Mouse (Mus musculus) MEL (cell line): ENCODE results near the gene 4930579F01Rik. TPM values are rescaled to one million over a fixed set of nuclear protein-coding genes. Genes with fewer than 3 reads are reported as not detected.
A peak's percentile ranks its signal among the peaks of the same experiment; 100 is the strongest.

Source experiments
- DNase-seq: peaks from one replicate; pipeline ENCODE4 v3.0.0; 2011; ENCODE audit warnings: low read depth, low spot score
- H3K27ac ChIP-seq: 2 replicates; pipeline ENCODE4 v1.5.1; 2012; ENCODE audit warnings: low read depth, mild to moderate bottlenecking, control low read depth, low read length, moderate library complexity; ENCODE audit not compliant: control insufficient read depth
- H3K27me3 ChIP-seq, 2 experiments: fragments of 150-350 bp in 1 of 2; sonication (generic) in 1 of 2; 2 replicates each; pipeline ENCODE4 v1.6.1; 2012; ENCODE audit warnings: low read length in 2 of 2, mild to moderate bottlenecking in 2 of 2, improper control_type of control experiment in 1 of 2, moderate library complexity in 1 of 2; ENCODE audit not compliant: insufficient read depth in 2 of 2, control insufficient read depth in 1 of 2
- H3K36me3 ChIP-seq, 2 experiments: 2 replicates each; pipeline ENCODE4 v1.6.1; 2012 to 2014; ENCODE audit warnings: low read length in 2 of 2, improper control_type of control experiment in 1 of 2, inconsistent platforms in 1 of 2, mild to moderate bottlenecking in 1 of 2; ENCODE audit not compliant: insufficient read depth in 2 of 2, control insufficient read depth in 1 of 2
- H3K4me1 ChIP-seq, 2 experiments: fragments of 150-350 bp in 1 of 2; sonication (generic) in 1 of 2; 2 replicates each; pipeline ENCODE4 v1.6.1; 2012; ENCODE audit warnings: low read length in 2 of 2, improper control_type of control experiment in 1 of 2, mild to moderate bottlenecking in 1 of 2; ENCODE audit not compliant: insufficient read depth in 2 of 2, control insufficient read depth in 1 of 2
- H3K4me3 ChIP-seq, 2 experiments: fragments of 150-350 bp in 1 of 2; sonication (generic) in 1 of 2; 2 replicates each; pipeline ENCODE4 v1.5.1; 2012; ENCODE audit warnings: low read depth in 2 of 2, low read length in 2 of 2, mild to moderate bottlenecking in 2 of 2, moderate library complexity in 2 of 2, control low read depth in 1 of 2, improper control_type of control experiment in 1 of 2; ENCODE audit not compliant: control insufficient read depth in 1 of 2, insufficient read depth in 1 of 2
- H3K79me2 ChIP-seq: 2 replicates; pipeline ENCODE4 v1.6.1; 2012; ENCODE audit warnings: mild to moderate bottlenecking, low read length, moderate library complexity; ENCODE audit not compliant: control insufficient read depth, poor library complexity, insufficient read depth
- H3K9ac ChIP-seq: 2 replicates; pipeline ENCODE4 v1.6.1; 2012; ENCODE audit warnings: low read depth, mild to moderate bottlenecking, control low read depth, low read length, moderate library complexity; ENCODE audit not compliant: control insufficient read depth, poor library complexity, severe bottlenecking
- H3K9me3 ChIP-seq: fragments of 150-350 bp; sonication (generic); replicated peaks from 2 replicates; pipeline ENCODE4 v1.6.1; 2012; ENCODE audit warnings: mild to moderate bottlenecking, low read length, improper control_type of control experiment, moderate library complexity; ENCODE audit not compliant: insufficient read depth
- CTCF ChIP-seq, 3 experiments: IDR thresholded peaks in 2 of 3; conservative IDR thresholded peaks in 1 of 3; 2 replicates each; pipeline ENCODE4 v1.5.1; 2011 to 2012; ENCODE audit warnings: low read length in 3 of 3, low read depth in 2 of 3, mild to moderate bottlenecking in 2 of 3, improper control_type of control experiment in 1 of 3, inconsistent platforms in 1 of 3, mixed read lengths in 1 of 3, moderate library complexity in 1 of 3; ENCODE audit not compliant: control insufficient read depth in 1 of 3, insufficient read depth in 1 of 3, poor library complexity in 1 of 3, severe bottlenecking in 1 of 3
- E2F4 ChIP-seq: IDR thresholded peaks from 2 replicates; pipeline ENCODE4 v1.6.1; 2011; ENCODE audit warnings: low read depth, low read length, improper control_type of control experiment, borderline replicate concordance
- ELF1 ChIP-seq: IDR thresholded peaks from 2 replicates; pipeline ENCODE4 v1.6.1; 2014; ENCODE audit warnings: low read depth, mild to moderate bottlenecking, inconsistent platforms, low read length, improper control_type of control experiment, moderate library complexity
- ETS1 ChIP-seq: IDR thresholded peaks from 2 replicates; pipeline ENCODE4 v1.6.1; 2012; ENCODE audit warnings: low read depth, mild to moderate bottlenecking, inconsistent platforms, low read length, improper control_type of control experiment, moderate library complexity
- GABPA ChIP-seq: IDR thresholded peaks from 2 replicates; pipeline ENCODE4 v1.6.1; 2012; ENCODE audit warnings: low read depth, mild to moderate bottlenecking, inconsistent platforms, low read length, improper control_type of control experiment, moderate library complexity
- HCFC1 ChIP-seq: IDR thresholded peaks from 2 replicates; pipeline ENCODE4 v1.6.1; 2012; ENCODE audit warnings: low read depth, mild to moderate bottlenecking, inconsistent platforms, low read length, improper control_type of control experiment, moderate library complexity
- MAZ ChIP-seq: IDR thresholded peaks from 2 replicates; pipeline ENCODE4 v1.6.1; 2012; ENCODE audit warnings: low read depth, mild to moderate bottlenecking, inconsistent platforms, low read length, improper control_type of control experiment
- MEF2A ChIP-seq: IDR thresholded peaks from 2 replicates; pipeline ENCODE4 v1.6.1; 2014; ENCODE audit warnings: low read depth, mild to moderate bottlenecking, inconsistent platforms, low read length, improper control_type of control experiment; ENCODE audit not compliant: poor library complexity, insufficient replicate concordance, severe bottlenecking; ENCODE audit errors: extremely low read depth
- MYB ChIP-seq: IDR thresholded peaks from 2 replicates; pipeline ENCODE4 v1.6.1; 2011; ENCODE audit warnings: mild to moderate bottlenecking, low read depth, low read length, improper control_type of control experiment
- NRF1 ChIP-seq: IDR thresholded peaks from 2 replicates; pipeline ENCODE4 v1.6.1; 2014; ENCODE audit warnings: low read depth, mild to moderate bottlenecking, inconsistent platforms, low read length, improper control_type of control experiment, moderate library complexity; ENCODE audit not compliant: poor library complexity, insufficient read depth, severe bottlenecking
- POLR2AphosphoS5 ChIP-seq: IDR thresholded peaks from 2 replicates; pipeline ENCODE4 v1.6.1; 2012; ENCODE audit warnings: low read depth, borderline replicate concordance, mild to moderate bottlenecking, inconsistent platforms, low read length, moderate library complexity, mixed read lengths
- RAD21 ChIP-seq: IDR thresholded peaks from 2 replicates; pipeline ENCODE4 v1.6.1; 2011; ENCODE audit warnings: mild to moderate bottlenecking, low read depth, low read length, improper control_type of control experiment
- RCOR1 ChIP-seq: IDR thresholded peaks from 2 replicates; pipeline ENCODE4 v1.6.1; 2012; ENCODE audit warnings: low read depth, mild to moderate bottlenecking, inconsistent platforms, low read length, improper control_type of control experiment
- SIN3A ChIP-seq: IDR thresholded peaks from 2 replicates; pipeline ENCODE4 v1.6.1; 2012; ENCODE audit warnings: low read length, improper control_type of control experiment, inconsistent platforms
- SMC3 ChIP-seq: IDR thresholded peaks from 2 replicates; pipeline ENCODE4 v1.6.1; 2011; ENCODE audit warnings: low read depth, low read length, improper control_type of control experiment
- TAL1 ChIP-seq: IDR thresholded peaks from 2 replicates; pipeline ENCODE4 v1.6.1; 2012; ENCODE audit warnings: mild to moderate bottlenecking, inconsistent platforms, low read length, moderate library complexity, mixed read lengths
- TCF12 ChIP-seq: IDR thresholded peaks from 2 replicates; pipeline ENCODE4 v1.6.1; 2014; ENCODE audit warnings: low read depth, mild to moderate bottlenecking, inconsistent platforms, low read length, improper control_type of control experiment, moderate library complexity
- USF2 ChIP-seq, 2 experiments: IDR thresholded peaks; 2 replicates each; pipeline ENCODE4 v1.6.1; 2011 to 2012; ENCODE audit warnings: improper control_type of control experiment in 2 of 2, low read length in 2 of 2, borderline replicate concordance in 1 of 2, inconsistent platforms in 1 of 2, low read depth in 1 of 2, mild to moderate bottlenecking in 1 of 2; ENCODE audit not compliant: insufficient read depth in 1 of 2
- ZC3H11A ChIP-seq: IDR thresholded peaks from 2 replicates; pipeline ENCODE4 v1.6.1; 2012; ENCODE audit warnings: low read depth, mild to moderate bottlenecking, inconsistent platforms, low read length, improper control_type of control experiment
- ZMIZ1 ChIP-seq: IDR thresholded peaks from 2 replicates; pipeline ENCODE4 v1.6.1; 2012; ENCODE audit warnings: low read depth, mild to moderate bottlenecking, inconsistent platforms, low read length, improper control_type of control experiment, moderate library complexity
- ZNF384 ChIP-seq: IDR thresholded peaks from 2 replicates; pipeline ENCODE4 v1.6.1; 2012; ENCODE audit warnings: low read depth, mild to moderate bottlenecking, inconsistent platforms, low read length, improper control_type of control experiment
- polyA plus RNA-seq, 2 experiments: library from polyadenylated mRNA; stranded (reverse) in 1 of 2; unstranded in 1 of 2; fragments of >175 nt in 1 of 2; fragments of >200 nt in 1 of 2; gene quantifications; 2 replicates each; pipeline versions ENCODE4 v1.2.1 to v1.2.4; 2012; ENCODE audit warnings: low replicate concordance in 2 of 2, low read depth in 1 of 2; ENCODE audit not compliant: insufficient read length in 2 of 2, insufficient read depth in 1 of 2, missing spikeins in 1 of 2
- total RNA-seq: library from RNA; depleted of rRNA; stranded (reverse); fragments of 300-350 nt; gene quantifications from 2 replicates; pipeline ENCODE4 v1.2.3, GENCODE M21; 2012

The 4930579F01Rik gene
- total and polyA plus RNA-seq, 3 experiments: not detected

DNA sequence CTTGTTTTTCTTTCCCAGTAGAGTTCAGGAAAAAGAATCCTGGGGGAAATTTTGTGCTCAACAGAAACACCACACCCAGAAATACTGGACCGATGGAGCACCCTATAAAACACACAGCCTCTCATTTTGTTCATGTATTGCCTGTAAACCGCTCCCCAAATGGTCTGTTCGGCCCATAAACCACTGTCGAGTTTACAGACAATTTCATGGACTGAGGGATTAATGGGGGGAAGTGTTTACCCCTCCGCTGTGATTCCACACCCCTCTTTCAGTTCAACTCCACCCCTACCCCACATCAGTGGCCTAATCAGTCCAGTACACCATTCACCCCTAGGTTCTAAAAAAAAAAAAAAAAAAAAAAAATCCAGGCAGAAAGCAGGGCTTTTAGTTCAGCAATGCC lies 47.3 kb upstream of the 4930579F01Rik start:
- peaks cover 0 to 3% of the 10 kb centered on the region in 2 experiments; a peak in 1 of 4 replicates for H3K36me3 ChIP-seq
- peaks cover 0 to 7% of the 10 kb centered on the region in 2 experiments; a peak in 2 of 4 replicates for H3K4me1 ChIP-seq
- H3K27ac ChIP-seq: no peak overlapping the region
- TF ChIP-seq ZNF384 (peak; percentile 85; the same call in 1 of the 2 replicates), ELF1 (no peak)
- H3K79me2 ChIP-seq: no peaks in the 10 kb centered on the region
- H3K4me3 ChIP-seq: peak overlapping the region in 1 of 2 experiments; percentile 42; a peak in 1 of 4 replicates
- DNase-seq: no peak
- H3K9ac ChIP-seq: no peak overlapping the region
- no peaks in the 10 kb centered on the region for H3K9me3 ChIP-seq
- no peaks in the 10 kb centered on the region; a peak in 2 of 4 replicates for H3K27me3 ChIP-seq

DNA sequence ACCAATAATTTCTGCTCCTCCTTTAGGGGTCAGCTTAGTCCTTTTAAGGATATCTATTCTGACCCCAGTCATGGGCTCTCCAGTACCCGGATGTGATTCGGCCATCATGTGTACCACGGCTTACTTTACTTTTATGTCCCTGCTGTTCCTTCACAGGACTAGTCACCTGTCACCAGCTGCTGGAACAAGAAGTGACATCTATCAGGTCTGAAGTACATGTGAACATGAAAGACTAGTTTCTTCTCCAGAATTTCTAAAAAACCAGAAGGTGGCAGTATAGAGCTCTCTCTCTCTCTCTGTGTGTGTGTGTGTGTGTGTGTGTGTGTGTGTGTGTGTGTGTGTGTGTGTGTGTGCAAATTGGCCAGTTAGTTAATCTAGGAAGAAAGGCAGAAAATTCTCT lies 46.8 kb upstream of the 4930579F01Rik start:
- Histone ChIP-seq H3K27me3 (no peaks in the 10 kb centered on the region; a peak in 2 of 4 replicates), H3K9ac (no peak overlapping the region), H3K79me2 (no peaks in the 10 kb centered on the region), H3K36me3 (peaks cover 0 to 3% of the 10 kb centered on the region in 2 experiments; a peak in 1 of 4 replicates), H3K9me3 (no peaks in the 10 kb centered on the region), H3K27ac (no peak overlapping the region), H3K4me1 (peaks cover 0 to 10% of the 10 kb centered on the region in 2 experiments; a peak in 2 of 4 replicates), H3K4me3 (no peak overlapping the region)
- TF ChIP-seq GABPA (no peak), ZC3H11A (peak; percentile 32; the same call in 1 of the 2 replicates), SIN3A (peak; percentile 39), RAD21 (peak; percentile 44), SMC3 (peak; percentile 71), CTCF (IDR thresholded peaks at IDR 0.05 in 2 of 3, conservative IDR thresholded peaks at IDR 0.05 in 1 of 3; ENCODE audit: control insufficient read depth in 1 of 3, insufficient read depth in 1 of 3, low read depth in 2 of 3, low read length in 3 of 3, poor library complexity in 1 of 3, severe bottlenecking in 1 of 3) (peak in 2 of 3 experiments; percentile 15 to 62; a peak in 2 of 6 replicates), TCF12 (0 out of 2 replicates have a peak, but pooled peaks have one; percentile 31), ZNF384 (peak; percentile 37; the same call in 1 of the 2 replicates), ZMIZ1 (no peak)
- DNase-seq: peak; percentile 72

DNA sequence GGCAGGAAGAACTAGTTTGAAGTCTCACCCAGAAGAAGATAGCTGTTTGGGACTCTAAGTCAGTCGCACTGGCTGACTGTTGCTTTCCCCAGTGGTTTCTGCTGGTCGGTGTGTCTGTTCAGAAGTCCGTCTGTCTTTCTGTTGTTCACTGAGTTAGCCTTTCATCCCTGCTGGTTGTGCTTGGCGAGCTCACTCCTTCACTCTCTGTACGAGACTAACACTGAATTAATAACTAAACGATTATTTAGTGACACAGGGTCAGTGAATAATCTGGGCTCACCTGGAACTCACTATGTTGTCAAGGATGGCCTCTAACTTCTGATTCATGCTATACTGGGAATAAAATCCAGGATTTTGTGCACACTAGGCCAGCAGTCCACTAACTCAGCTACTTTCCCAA lies 45.8 kb upstream of the 4930579F01Rik start:
- no peaks in the 10 kb centered on the region for H3K79me2 ChIP-seq
- no peaks in the 10 kb centered on the region for H3K9me3 ChIP-seq
- TF ChIP-seq MYB (no peak), MEF2A (no peak), E2F4 (no peak), TCF12 (no peak), TAL1 (no peak), HCFC1 (no peak), ETS1 (no peak), RCOR1 (no peak), RAD21 (no peak), NRF1 (no peak), ZMIZ1 (no peak), USF2 (IDR thresholded peaks at IDR 0.05; ENCODE audit: borderline replicate concordance in 1 of 2, insufficient read depth in 1 of 2, low read depth in 1 of 2, low read length in 2 of 2) (no peak), MAZ (no peak), ZNF384 (no peak), POLR2AphosphoS5 (no peak)
- no peak overlapping the region for H3K4me3 ChIP-seq
- no peak for DNase-seq
- no peak overlapping the region for H3K9ac ChIP-seq
- peaks cover 0 to 10% of the 10 kb centered on the region in 2 experiments; a peak in 2 of 4 replicates for H3K4me1 ChIP-seq
- no peaks in the 10 kb centered on the region; a peak in 2 of 4 replicates for H3K27me3 ChIP-seq
- H3K27ac ChIP-seq: no peak overlapping the region
- peaks cover 0 to 3% of the 10 kb centered on the region in 2 experiments; a peak in 1 of 4 replicates for H3K36me3 ChIP-seq
